Mouse (Mus musculus) adipocyte (in vitro differentiated cells): ENCODE measurements at regions not wholly inside any gene's neighbourhood (a gene's known extent, or its start where the extent isn't known, plus 50 kb on each side); places are given as distances from the start of the nearest gene placed in this dataset.
"Not testable (repeated sequence)": the region's sequence is repeated elsewhere in the genome, so short reads cannot be mapped to it uniquely, and the experiment has no call there.

ENCODE experiments used
- DNase-seq: peaks from one replicate; pipeline ENCODE4 v3.0.0-alpha.2; 2016; ENCODE audit warnings: low spot score

GRCm38 (mm10) chr17:31732176-31732880 lies 54.7 kb downstream of the Cryaa start:
- no peak for DNase-seq

GRCm38 (mm10) chr17:31734521-31734920 lies 56.9 kb downstream of the Cryaa start:
- DNase-seq, result no peak

- no peak for DNase-seq
Observed at GRCm38 (mm10) chr17:31736716-31737115, 59.1 kb downstream of the Cryaa start.

- no peak for DNase-seq
Observed at GRCm38 (mm10) chr17:31738249-31738648, 60.6 kb downstream of the Cryaa start.

- DNase-seq, result no peak
Observed at GRCm38 (mm10) chr17:31739586-31739985, 62.0 kb downstream of the Cryaa start.

GRCm38 (mm10) chr17:31740059-31740458 lies 62.5 kb downstream of the Cryaa start:
- no peak for DNase-seq

- no peak for DNase-seq
Observed at GRCm38 (mm10) chr17:31743656-31744055, 66.0 kb downstream of the Cryaa start.

GRCm38 (mm10) chr17:31746198-31747111 lies 68.8 kb downstream of the Cryaa start:
- peak; percentile 48 for DNase-seq

- DNase-seq, result peak; percentile 36
Observed at GRCm38 (mm10) chr17:31747563-31747962, 70.0 kb downstream of the Cryaa start.

GRCm38 (mm10) chr17:31748158-31748557 lies 70.6 kb downstream of the Cryaa start:
- no peak for DNase-seq

GRCm38 (mm10) chr17:31748971-31749370 lies 71.4 kb downstream of the Cryaa start:
- DNase-seq, result no peak

- no peak for DNase-seq
Observed at GRCm38 (mm10) chr17:31751262-31751661, 73.7 kb downstream of the Cryaa start.

GRCm38 (mm10) chr17:31753113-31753858 lies 75.7 kb downstream of the Cryaa start:
- DNase-seq, result peak; percentile 38

- DNase-seq, result no peak
Observed at GRCm38 (mm10) chr17:31753859-31754229, 76.2 kb downstream of the Cryaa start.

- no peak for DNase-seq
Observed at GRCm38 (mm10) chr17:31760465-31760864, 82.9 kb downstream of the Cryaa start.

- DNase-seq, result no peak
Observed at GRCm38 (mm10) chr17:31763078-31763477, 85.5 kb downstream of the Cryaa start.

- DNase-seq, result peak; percentile 81
Observed at GRCm38 (mm10) chr17:31766779-31767697, 88.6 kb downstream of the Sik1 start.

GRCm38 (mm10) chr17:31772201-31772820 lies 83.3 kb downstream of the Sik1 start:
- no peak for DNase-seq

GRCm38 (mm10) chr17:31773882-31774281 lies 81.7 kb downstream of the Sik1 start:
- DNase-seq, result not testable (repeated sequence)

- no peak for DNase-seq
Observed at GRCm38 (mm10) chr17:31775037-31775436, 80.6 kb downstream of the Sik1 start.

GRCm38 (mm10) chr17:31775966-31776365 lies 79.6 kb downstream of the Sik1 start:
- no peak for DNase-seq
